Mouse (Mus musculus) hindbrain, embryonic 14.5 days (tissue): ENCODE data around the gene 9330182L06Rik. TPM values are rescaled to one million over a fixed set of nuclear protein-coding genes. Genes with fewer than 3 reads are reported as not detected.

Experiments used
- microRNA counts: library from miRNA; unstranded; fragments of <30 nt; microRNA quantifications from one replicate; lab custom pipeline; 2016
- microRNA-seq: library from miRNA; unstranded; fragments of <30 nt; microRNA quantifications from one replicate; pipeline ENCODE4, GENCODE M21; 2016
- polyA plus RNA-seq: library from polyadenylated mRNA; unstranded; fragments of >200 nt; fragmentation: Nextera tagmentation; extraction: Ambion mirVana; gene quantifications from 2 replicates; pipeline ENCODE4 v1.2.1, GENCODE M21; 2014

9330182L06Rik gene
- polyA plus RNA-seq, 1 experiment from 2014 or later, result 39.9 TPM

MicroRNA genes within 50 kb of the gene (microRNA counts, 519-probe panel; counts per million panel counts)
- not detected for microRNA mmu-miR-879 (lab: Ali Mortazavi, UCI)

Small RNA genes lying within 50 kb of the gene (microRNA-seq; reads per million reads assigned to microRNA genes)
- 32.6 reads per million, percentile 39 among the genes with 10 or more reads in this experiment for gene Mir879

Other genes starting within 250 kb of the 9330182L06Rik start
- 13.1 and 14.1 TPM in 2 replicates for gene Tmem243, start 165.4 kb upstream of the 9330182L06Rik start, polyA plus RNA-seq
- 65.3 and 66.4 TPM in 2 replicates for gene Dmtf1, start 104.3 kb upstream of the 9330182L06Rik start, polyA plus RNA-seq